ENCODE assay signal across 9 mouse cellular contexts in the genomic region with DNA sequence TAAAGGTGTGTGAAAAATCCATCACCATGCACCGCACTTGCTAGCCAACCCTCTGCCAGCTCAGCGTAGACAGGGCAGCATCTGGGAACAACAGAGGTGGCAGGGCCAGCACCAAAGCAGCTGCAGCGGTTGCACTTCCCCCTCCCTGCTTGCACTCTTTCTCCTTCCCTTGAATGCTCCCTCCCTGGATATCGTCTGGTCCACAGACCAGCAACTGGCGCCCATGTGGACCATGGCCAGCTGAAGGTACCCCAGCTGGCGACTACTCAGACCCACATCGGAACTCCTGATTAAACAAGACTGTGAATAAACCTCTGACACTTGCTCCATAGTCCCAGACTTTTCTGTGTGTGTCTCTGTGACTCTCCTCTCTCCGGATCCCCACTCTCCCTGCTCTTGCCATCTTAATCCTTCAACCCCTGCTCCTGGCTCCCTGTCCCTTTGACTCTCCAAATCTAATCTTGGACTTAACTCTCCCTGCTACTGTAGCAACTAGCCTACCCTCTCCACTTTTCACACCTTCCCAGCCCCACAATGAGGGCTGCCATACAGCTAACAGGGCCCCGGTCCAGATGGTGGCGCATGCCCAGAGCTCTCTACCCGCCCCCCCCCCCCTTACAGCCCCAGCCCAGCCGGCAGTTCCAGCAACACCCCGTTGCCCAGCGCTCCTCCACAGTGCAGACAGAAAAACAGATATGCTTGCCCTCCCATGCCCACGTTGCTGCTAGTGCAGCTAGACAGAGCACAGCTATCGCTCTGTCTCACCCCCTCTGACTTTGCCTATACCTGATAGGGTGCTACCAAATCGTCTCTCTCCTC. TPM values are rescaled to one million over a fixed set of nuclear protein-coding genes. Genes with fewer than 3 reads are reported as not detected.
DNase-seq lines count a peak whose midpoint lies in the region; ATAC-seq and TF ChIP-seq lines count a peak whose summit lies in the region.
"Had no signal": no experiment of that assay in that cellular context is flagged by ENCODE, and none has a peak within 500 bp of the region (broad histone marks: within the 10 kb centered on the region; RNA-seq: fewer than 3 reads in every experiment).

No protein-coding gene starts in this region.

- no peaks in the 10 kb centered on the region for H3K9me3 ChIP-seq in heart, embryonic 12.5 days (replicated peaks)
- H3K9me3 ChIP-seq in heart, postnatal 0 days (replicated peaks; ENCODE audit: control insufficient read depth, low read length): no peaks in the 10 kb centered on the region
- no peaks in the 10 kb centered on the region for H3K9me3 ChIP-seq in midbrain, embryonic 13.5 days

- intact Hi-C loops in heart, adult 2 months (cut with DNase I): no loop called here

- TF ChIP-seq EP300 in heart, adult 2 months (IDR thresholded peaks at IDR 0.05; ENCODE audit: insufficient read depth, low read depth, low read length): no peak
- no peak for TF ChIP-seq EP300 in heart, postnatal 0 days (IDR thresholded peaks at IDR 0.05; ENCODE audit: low read depth)

- no peak for DNase-seq in heart, adult 2 months
- DNase-seq in heart, postnatal 0 days (ENCODE audit: low spot score): peak; percentile 32
- DNase-seq in urinary bladder, postnatal 36 days (ENCODE audit: low spot score in 2 of 2): no peak
- no peak for DNase-seq in adrenal gland, postnatal 4 days (ENCODE audit: low spot score in 2 of 2)
- DNase-seq in cerebellum, adult 8-10 months: no peak

- H3K36me3 ChIP-seq in heart, embryonic 12.5 days: peaks cover 26% of the 10 kb centered on the region
- H3K36me3 ChIP-seq in heart, adult 2 months (ENCODE audit: control insufficient read depth, insufficient read depth, low read length): no peaks in the 10 kb centered on the region
- H3K36me3 ChIP-seq in heart, postnatal 0 days (replicated peaks; ENCODE audit: control insufficient read depth, insufficient read depth, low read length): peaks cover 28% of the 10 kb centered on the region; the same call in 1 of the 2 replicates
- H3K36me3 ChIP-seq in midbrain, embryonic 13.5 days: peaks cover 40% of the 10 kb centered on the region

- TF ChIP-seq POLR2A in heart, adult 2 months (IDR thresholded peaks at IDR 0.05; ENCODE audit: insufficient read depth, low read depth, low read length): no peak
- no peak for TF ChIP-seq POLR2A in cortical plate, adult 2 months (IDR thresholded peaks at IDR 0.05; ENCODE audit: extremely low read depth, insufficient read depth, low read length)

- peaks cover 12% of the 10 kb centered on the region for H3K4me1 ChIP-seq in heart, embryonic 12.5 days (replicated peaks)
- H3K4me1 ChIP-seq in heart, adult 2 months (ENCODE audit: control insufficient read depth, insufficient read depth, low read length): no peaks in the 10 kb centered on the region
- peaks cover 1% of the 10 kb centered on the region; the same call in 1 of the 2 replicates for H3K4me1 ChIP-seq in cortical plate, adult 2 months (ENCODE audit: control insufficient read depth, insufficient read depth, low read length)
- H3K4me1 ChIP-seq in heart, postnatal 0 days (ENCODE audit: control insufficient read depth, insufficient read depth): no peaks in the 10 kb centered on the region
- no peaks in the 10 kb centered on the region for H3K4me1 ChIP-seq in midbrain, embryonic 13.5 days (replicated peaks)

- peak overlapping the region; percentile 65 for H3K4me2 ChIP-seq in heart, embryonic 12.5 days
- H3K4me2 ChIP-seq in heart, postnatal 0 days (ENCODE audit: low read depth, low read length): peak overlapping the region; percentile 46
- H3K4me2 ChIP-seq in midbrain, embryonic 13.5 days (replicated peaks): peak overlapping the region; percentile 25; the same call in 1 of the 2 replicates

- TF ChIP-seq CTCF in heart, adult 2 months (IDR thresholded peaks at IDR 0.05): no peak
- TF ChIP-seq CTCF in cortical plate, adult 2 months (IDR thresholded peaks at IDR 0.05; ENCODE audit: extremely low read depth, insufficient read depth, low read length): no peak
- no peak for TF ChIP-seq CTCF in heart, postnatal 0 days (IDR thresholded peaks at IDR 0.05; ENCODE audit: low read depth)

- H3K27ac ChIP-seq in heart, embryonic 12.5 days (ENCODE audit: poor library complexity, severe bottlenecking): peak overlapping the region; percentile 71
- H3K27ac ChIP-seq in heart, adult 2 months: no peak overlapping the region
- no peak overlapping the region for H3K27ac ChIP-seq in cortical plate, adult 2 months (ENCODE audit: insufficient read depth, low read length)
- H3K27ac ChIP-seq in heart, postnatal 0 days (ENCODE audit: low read depth): peak overlapping the region; percentile 9; the same call in 1 of the 2 replicates
- H3K27ac ChIP-seq in midbrain, embryonic 13.5 days: no peak overlapping the region

- WGBS in heart, embryonic 12.5 days: 18% methylated on average over 17 of the region's 17 CpGs
- WGBS in heart, adult 2 months: 35% methylated on average over 17 of the region's 17 CpGs
- WGBS in heart, postnatal 0 days: 21% methylated on average over 16 of the region's 17 CpGs
- WGBS in midbrain, embryonic 13.5 days: 18% methylated on average over 17 of the region's 17 CpGs

- peak; percentile 61; the same call in 1 of the 2 replicates for ATAC-seq in heart, embryonic 12.5 days (ENCODE audit: insufficient number of reproducible peaks, low FRiP score)
- ATAC-seq in heart, postnatal 0 days (ENCODE audit: insufficient read depth, low read depth): peak; percentile 77
- peak; percentile 70 for ATAC-seq in midbrain, embryonic 13.5 days
- ATAC-seq: Patski had no signal

- H3K79me2 ChIP-seq in heart, adult 2 months (replicated peaks; ENCODE audit: control insufficient read depth, insufficient read depth, low read length): no peaks in the 10 kb centered on the region

- peak overlapping the region; percentile 47; the same call in 1 of the 2 replicates for H3K9ac ChIP-seq in heart, embryonic 12.5 days
- H3K9ac ChIP-seq in heart, adult 2 months (ENCODE audit: low read depth, low read length): no peak overlapping the region
- 0 out of 2 replicates have a peak overlapping the region, but pooled peaks have one; percentile 29 for H3K9ac ChIP-seq in heart, postnatal 0 days (replicated peaks; ENCODE audit: low read depth, low read length)
- H3K9ac ChIP-seq in midbrain, embryonic 13.5 days (replicated peaks): 0 out of 2 replicates have a peak overlapping the region, but pooled peaks have one; percentile 14

- H3K27me3 ChIP-seq in heart, embryonic 12.5 days (replicated peaks): no peaks in the 10 kb centered on the region
- no peaks in the 10 kb centered on the region for H3K27me3 ChIP-seq in heart, adult 2 months (ENCODE audit: control insufficient read depth, insufficient read depth, low read length)
- H3K27me3 ChIP-seq in heart, postnatal 0 days (ENCODE audit: control insufficient read depth, insufficient read depth, low read length): no peaks in the 10 kb centered on the region
- H3K27me3 ChIP-seq in midbrain, embryonic 13.5 days: no peaks in the 10 kb centered on the region
- H3K27me3 ChIP-seq: Patski had no signal

- H3K4me3 ChIP-seq in heart, embryonic 12.5 days: peak overlapping the region; percentile 29
- H3K4me3 ChIP-seq in heart, adult 2 months: no peak overlapping the region
- H3K4me3 ChIP-seq in cortical plate, adult 2 months (ENCODE audit: insufficient read depth, low read length): peak overlapping the region; percentile 26; the same call in 1 of the 2 replicates
- no peak overlapping the region; the same call in 1 of the 2 replicates for H3K4me3 ChIP-seq in heart, postnatal 0 days (ENCODE audit: low read depth, low read length)
- no peak overlapping the region for H3K4me3 ChIP-seq in midbrain, embryonic 13.5 days (replicated peaks)

RNA-seq across cellular contexts. Expression of gene Pigb, which starts 14.2 kb away (rescaled TPM):
- polyA plus RNA-seq in heart, embryonic 12.5 days (2016; fragmentation: Nextera tagmentation; extraction: Ambion mirVana): 7.9 and 9.5 TPM in 2 replicates
- total RNA-seq in heart, adult 2 months (2021): 1 to 10 TPM; 1.6 to 2.2 TPM
- polyA plus RNA-seq in heart, adult 2 months (2012; rRNA removed): 4.5 and 6.1 TPM in 2 replicates
- 17.0 and 20.1 TPM in 2 replicates for polyA plus RNA-seq in cortical plate, adult 2 months (2012; rRNA removed)
- 3.0 and 8.8 TPM in 2 replicates for total RNA-seq in heart, postnatal 0 days (2014; rRNA removed; ENCODE audit: low replicate concordance)
- 1.9 and 2.5 TPM in 2 replicates for polyA plus RNA-seq in heart, postnatal 0 days (2015; fragmentation: Nextera tagmentation; extraction: Ambion mirVana)
- polyA plus RNA-seq in midbrain, embryonic 13.5 days (2015; fragmentation: Nextera tagmentation; extraction: Ambion mirVana): 10.3 and 11.5 TPM in 2 replicates
- 10 to 100 TPM; 18.8 to 20.4 TPM for total RNA-seq in adrenal gland, postnatal 4 days (2021)

RNA-seq across cellular contexts. Expression of gene Rab27a, which starts 18.6 kb away (rescaled TPM):
- polyA plus RNA-seq in heart, embryonic 12.5 days (2016; fragmentation: Nextera tagmentation; extraction: Ambion mirVana): 3.8 and 4.0 TPM in 2 replicates
- 1 to 10 TPM; 4.5 to 5.6 TPM for total RNA-seq in heart, adult 2 months (2021)
- polyA plus RNA-seq in heart, adult 2 months (2012; rRNA removed): 2.3 TPM in 2 replicates
- polyA plus RNA-seq in cortical plate, adult 2 months (2012; rRNA removed): 2.8 and 3.0 TPM in 2 replicates
- 3.1 and 4.0 TPM in 2 replicates for total RNA-seq in heart, postnatal 0 days (2014; rRNA removed; ENCODE audit: low replicate concordance)
- 1.7 and 2.7 TPM in 2 replicates for polyA plus RNA-seq in heart, postnatal 0 days (2015; fragmentation: Nextera tagmentation; extraction: Ambion mirVana)
- polyA plus RNA-seq in midbrain, embryonic 13.5 days (2015; fragmentation: Nextera tagmentation; extraction: Ambion mirVana): 0.94 and 1.5 TPM in 2 replicates
- total RNA-seq in adrenal gland, postnatal 4 days (2021): 10 to 100 TPM; 47.4 to 49.5 TPM

RNA-seq across cellular contexts. Expression of gene Ccpg1, which starts 40.8 kb away (rescaled TPM):
- 34.3 and 35.0 TPM in 2 replicates for polyA plus RNA-seq in heart, embryonic 12.5 days (2016; fragmentation: Nextera tagmentation; extraction: Ambion mirVana)
- 100 to 1,000 TPM in 1 of 2 experiments, 10 to 100 TPM in 1; 86.5 to 108 TPM for total RNA-seq in heart, adult 2 months (2021)
- polyA plus RNA-seq in heart, adult 2 months (2012; rRNA removed): 15.5 and 28.3 TPM in 2 replicates
- polyA plus RNA-seq in cortical plate, adult 2 months (2012; rRNA removed): 70.8 and 81.8 TPM in 2 replicates
- 8.3 and 11.3 TPM in 2 replicates for total RNA-seq in heart, postnatal 0 days (2014; rRNA removed; ENCODE audit: low replicate concordance)
- 27.2 and 27.3 TPM in 2 replicates for polyA plus RNA-seq in heart, postnatal 0 days (2015; fragmentation: Nextera tagmentation; extraction: Ambion mirVana)
- 43.2 and 45.2 TPM in 2 replicates for polyA plus RNA-seq in midbrain, embryonic 13.5 days (2015; fragmentation: Nextera tagmentation; extraction: Ambion mirVana)
- total RNA-seq in adrenal gland, postnatal 4 days (2021): 10 to 100 TPM; 81.5 to 91.7 TPM

RNA-seq across cellular contexts. Expression of gene Ccpg1os, which starts 40.8 kb away (rescaled TPM):
- 12.0 and 14.9 TPM in 2 replicates for polyA plus RNA-seq in heart, embryonic 12.5 days (2016; fragmentation: Nextera tagmentation; extraction: Ambion mirVana)
- 1 to 10 TPM; 6.1 to 8.3 TPM for total RNA-seq in heart, adult 2 months (2021)
- 7.5 and 10.1 TPM in 2 replicates for polyA plus RNA-seq in heart, adult 2 months (2012; rRNA removed)
- polyA plus RNA-seq in cortical plate, adult 2 months (2012; rRNA removed): 16.6 and 18.3 TPM in 2 replicates
- total RNA-seq in heart, postnatal 0 days (2014; rRNA removed; ENCODE audit: low replicate concordance): 0.85 and 28.0 TPM in 2 replicates
- polyA plus RNA-seq in heart, postnatal 0 days (2015; fragmentation: Nextera tagmentation; extraction: Ambion mirVana): 15.8 and 19.0 TPM in 2 replicates
- 26.2 and 28.8 TPM in 2 replicates for polyA plus RNA-seq in midbrain, embryonic 13.5 days (2015; fragmentation: Nextera tagmentation; extraction: Ambion mirVana)
- 10 to 100 TPM; 14.1 to 15.1 TPM for total RNA-seq in adrenal gland, postnatal 4 days (2021)

Comparison
In these comparisons a context has a peak if more than half of its experiments do, and no peak if none do; other contexts are left out.
1. H3K27ac ChIP-seq: peak in heart, embryonic 12.5 days (single experiment) and heart, postnatal 0 days (single experiment); none in heart, adult 2 months (single experiment), cortical plate, adult 2 months (single experiment) and midbrain, embryonic 13.5 days (single experiment).
2. H3K4me3 ChIP-seq: peak in heart, embryonic 12.5 days (single experiment) and cortical plate, adult 2 months (single experiment); none in heart, adult 2 months (single experiment), heart, postnatal 0 days (single experiment) and midbrain, embryonic 13.5 days (single experiment).
3. Peak in every context shown above with its lines, with median percentiles within 50 percentile points of each other: ATAC-seq and H3K4me2 ChIP-seq.